Mouse (Mus musculus) neural tube, postnatal 0 days (tissue): Measurements from ENCODE around the gene Olfr140. TPM values are rescaled to one million over a fixed set of nuclear protein-coding genes. Genes with fewer than 3 reads are reported as not detected.

Experiments used
- polyA plus RNA-seq: library from polyadenylated mRNA; unstranded; fragments of >200 nt; fragmentation: Nextera tagmentation; extraction: Ambion mirVana; gene quantifications from 2 replicates; pipeline ENCODE4 v1.2.1, GENCODE M21; 2015

Olfr140 gene
- polyA plus RNA-seq, result not detected in 2 replicates

DNA sequence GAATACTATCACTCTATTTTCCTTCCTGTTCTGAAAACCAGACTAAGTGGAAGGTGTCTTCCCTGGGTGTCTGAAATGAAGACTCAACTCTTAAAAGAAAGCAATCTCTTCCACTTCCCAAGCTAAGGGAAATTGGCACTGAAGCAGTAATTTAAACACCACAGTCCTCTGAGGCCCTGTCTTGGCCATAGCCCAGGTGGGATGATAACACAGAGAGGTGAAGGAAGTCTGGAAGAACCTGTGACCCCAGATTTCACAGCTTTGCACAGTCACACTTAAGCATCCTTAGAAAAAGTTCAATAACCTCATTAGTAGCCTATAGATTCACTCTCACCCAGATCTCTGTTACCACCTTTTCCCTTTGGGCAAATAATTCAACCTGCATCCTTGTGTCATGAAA lies at the start of gene Olfr140:
Gene Olfr140, minus strand, starts transcription at position 101 of the 400 bp plus-strand sequence.

DNA sequence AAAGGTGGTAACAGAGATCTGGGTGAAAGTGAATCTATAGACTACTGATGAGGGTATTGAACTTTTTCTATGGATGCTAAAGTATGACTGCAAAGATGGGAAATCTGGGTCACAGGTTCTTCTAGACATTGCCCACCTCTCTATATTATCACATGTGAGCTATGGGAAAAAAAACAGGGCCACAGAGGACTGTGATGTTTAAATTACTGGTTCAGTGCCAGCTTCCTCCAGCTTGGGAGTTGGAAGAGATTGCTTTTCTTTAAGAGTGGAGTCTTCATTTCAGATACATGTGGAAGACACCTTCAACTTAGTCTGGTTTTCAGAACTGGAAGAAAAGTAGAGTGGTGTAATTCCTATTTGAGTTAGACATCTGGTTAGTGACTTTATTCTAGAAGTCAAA lies 28.4 kb downstream of the Olfr140 start, which contains the start of gene Olfr1265:
Gene Olfr1265, plus strand, starts transcription at position 301 of the 400 bp plus-strand sequence.

DNA sequence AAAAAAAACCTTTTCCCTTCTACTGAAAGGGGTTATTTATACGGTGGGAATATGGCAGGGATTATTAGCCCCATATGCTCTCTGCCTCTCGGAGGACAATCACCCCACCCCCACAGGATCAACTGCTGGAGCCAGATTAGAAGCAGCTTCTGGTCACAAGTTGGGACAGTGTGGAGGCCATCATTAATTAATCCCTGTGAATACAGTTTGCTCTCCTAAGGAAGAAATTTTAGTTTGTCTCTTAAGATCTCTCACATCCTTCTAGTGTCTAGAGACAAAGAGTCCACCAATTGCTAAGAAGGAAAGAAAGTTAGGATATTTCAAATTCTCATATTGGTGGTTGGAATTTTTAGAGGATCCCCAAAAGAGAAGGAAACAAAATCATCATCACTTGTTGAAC lies 37.9 kb downstream of the Olfr140 start, which contains the start of gene Olfr1264:
Gene Olfr1264, minus strand, starts transcription at position 101 of the 400 bp plus-strand sequence.

DNA sequence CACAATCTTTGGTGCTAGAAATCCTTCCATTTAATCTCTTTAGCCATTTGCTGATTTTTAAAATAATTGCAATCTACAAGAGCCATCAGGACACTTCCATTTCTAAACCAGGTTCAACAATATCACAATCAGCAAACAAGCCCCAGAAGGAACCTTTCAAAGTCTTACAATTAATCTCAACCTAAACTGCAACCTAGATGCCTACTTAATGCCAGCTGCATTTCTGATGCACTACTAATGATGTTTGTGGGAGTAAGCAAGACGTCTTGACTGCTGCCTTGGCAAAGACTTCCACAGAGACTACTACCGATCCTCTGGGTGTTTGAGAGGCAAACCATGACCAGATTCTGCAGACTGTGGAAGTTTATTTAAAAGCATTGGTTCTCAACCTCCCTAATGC lies 51.6 kb downstream of the Olfr140 start, which contains the start of gene Olfr1263:
Gene Olfr1263, plus strand, starts transcription at position 301 of the 400 bp plus-strand sequence.

DNA sequence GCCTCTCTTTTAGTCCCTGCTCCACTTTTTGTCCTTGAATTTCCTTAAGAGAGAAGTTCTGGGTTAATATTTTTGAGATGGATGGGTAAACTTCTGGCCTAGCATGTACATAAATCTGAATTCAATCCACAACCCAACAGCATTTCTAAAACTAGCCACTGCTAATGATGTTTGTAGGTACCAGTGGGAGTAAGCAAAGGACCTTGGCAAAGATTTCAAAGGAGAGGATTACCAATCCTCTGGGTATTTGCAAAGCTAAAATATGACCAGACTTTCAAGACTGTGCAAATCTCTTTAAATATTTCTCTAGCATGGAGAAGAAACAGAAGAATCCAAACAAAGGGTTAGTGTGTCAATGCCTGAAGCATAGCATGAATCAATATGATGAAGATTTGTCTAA lies 63.5 kb downstream of the Olfr140 start, which contains the start of gene Olfr1262:
Gene Olfr1262, plus strand, starts transcription at position 301 of the 400 bp plus-strand sequence.

Other genes with a start within 250 kb of the Olfr140 start
- gene Olfr1256, start 222.0 kb downstream of the Olfr140 start, polyA plus RNA-seq, result not detected in 2 replicates
- gene Olfr48, start 215.4 kb downstream of the Olfr140 start, polyA plus RNA-seq, result 0.13 TPM in 1 of 2 replicates, not detected in the other
- gene Olfr1257, start 185.2 kb downstream of the Olfr140 start, polyA plus RNA-seq, result not detected in 2 replicates
- gene Olfr1258, start 136.3 kb downstream of the Olfr140 start, polyA plus RNA-seq, result not detected in 2 replicates
- gene Olfr1259, start 114.9 kb downstream of the Olfr140 start, polyA plus RNA-seq, result not detected in 2 replicates
- not detected in 2 replicates for gene Olfr1260, start 89.3 kb downstream of the Olfr140 start, polyA plus RNA-seq
- not detected in 2 replicates for gene Olfr1261, start 72.4 kb downstream of the Olfr140 start, polyA plus RNA-seq
- gene Olfr1262, start 63.4 kb downstream of the Olfr140 start, polyA plus RNA-seq, result not detected in 2 replicates
- not detected in 2 replicates for gene Olfr1263, start 51.5 kb downstream of the Olfr140 start, polyA plus RNA-seq
- not detected in 2 replicates for gene Olfr1264, start 38.0 kb downstream of the Olfr140 start, polyA plus RNA-seq
- not detected in 2 replicates for gene Olfr1265, start 28.3 kb downstream of the Olfr140 start, polyA plus RNA-seq
- not detected in 2 replicates for gene Olfr1269, start 57.8 kb upstream of the Olfr140 start, polyA plus RNA-seq
- not detected in 2 replicates for gene Olfr32, start 78.7 kb upstream of the Olfr140 start, polyA plus RNA-seq
- not detected in 2 replicates for gene Olfr1270, start 89.5 kb upstream of the Olfr140 start, polyA plus RNA-seq
- not detected in 2 replicates for gene Olfr1506, start 160.9 kb upstream of the Olfr140 start, polyA plus RNA-seq
- gene Olfr142, start 194.0 kb upstream of the Olfr140 start, polyA plus RNA-seq, result not detected in 2 replicates
- not detected in 2 replicates for gene Olfr1271, start 207.4 kb upstream of the Olfr140 start, polyA plus RNA-seq
- gene Olfr1272, start 229.2 kb upstream of the Olfr140 start, polyA plus RNA-seq, result not detected in 2 replicates